Mouse (Mus musculus) hindbrain, embryonic 13.5 days (tissue): ENCODE measurements around the gene Wdr82. TPM values are rescaled to one million over a fixed set of nuclear protein-coding genes. Genes with fewer than 3 reads are reported as not detected.
A peak's percentile ranks its signal among the peaks of the same experiment; 100 is the strongest.

ENCODE experiments used
- ATAC-seq: fragments of 200-750 bp; cut with Nextera tagmentation; 2 replicates; pipeline ENCODE4 v1.8.0; 2017; ENCODE audit warnings: moderate TSS enrichment; ENCODE audit not compliant: low FRiP score
- H3K27ac ChIP-seq: fragments of 300-500 bp; sonication (generic); 2 replicates; pipeline ENCODE4 v1.5.1; 2015; ENCODE audit warnings: inconsistent platforms, mild to moderate bottlenecking, moderate library complexity
- H3K27me3 ChIP-seq: fragments of 300-500 bp; sonication (generic); 2 replicates; pipeline ENCODE4 v1.6.1; 2015; ENCODE audit warnings: mild to moderate bottlenecking, inconsistent platforms
- H3K36me3 ChIP-seq: fragments of 300-500 bp; sonication (generic); 2 replicates; pipeline ENCODE4 v1.6.1; 2015; ENCODE audit warnings: mild to moderate bottlenecking, inconsistent platforms
- H3K4me1 ChIP-seq: fragments of 300-500 bp; sonication (generic); replicated peaks from 2 replicates; pipeline ENCODE4 v1.6.1; 2015; ENCODE audit warnings: inconsistent platforms
- H3K4me2 ChIP-seq: fragments of 300-500 bp; sonication (generic); 2 replicates; pipeline ENCODE4 v1.6.1; 2015; ENCODE audit warnings: inconsistent platforms, mild to moderate bottlenecking, moderate library complexity
- H3K4me3 ChIP-seq: fragments of 300-500 bp; sonication (generic); 2 replicates; pipeline ENCODE4 v1.5.1; 2015; ENCODE audit warnings: mild to moderate bottlenecking, inconsistent platforms
- H3K9ac ChIP-seq: fragments of 300-500 bp; sonication (generic); 2 replicates; pipeline ENCODE4 v1.6.1; 2015; ENCODE audit warnings: mild to moderate bottlenecking, inconsistent platforms
- H3K9me3 ChIP-seq: fragments of 300-500 bp; sonication (generic); 2 replicates; pipeline ENCODE4 v1.6.1; 2016; ENCODE audit warnings: inconsistent platforms
- WGBS: fragments of 180-500 bp; shearing (Covaris S2); methylation state at CpG from one replicate; pipeline ENCODE4 v1.1.7; 2015; 5-methylcytosine and 5-hydroxymethylcytosine counted together
- microRNA counts: library from miRNA; unstranded; fragments of <30 nt; microRNA quantifications from one replicate; lab custom pipeline; 2016
- microRNA-seq: library from miRNA; unstranded; fragments of <30 nt; microRNA quantifications from one replicate; pipeline ENCODE4, GENCODE M21; 2016
- polyA plus RNA-seq: library from polyadenylated mRNA; unstranded; fragments of >200 nt; fragmentation: Nextera tagmentation; extraction: Ambion mirVana; gene quantifications from 2 replicates; pipeline ENCODE4 v1.2.1, GENCODE M21; 2015

The Wdr82 gene
- polyA plus RNA-seq, 1 experiment from 2014 or later: 32.6 TPM

DNA sequence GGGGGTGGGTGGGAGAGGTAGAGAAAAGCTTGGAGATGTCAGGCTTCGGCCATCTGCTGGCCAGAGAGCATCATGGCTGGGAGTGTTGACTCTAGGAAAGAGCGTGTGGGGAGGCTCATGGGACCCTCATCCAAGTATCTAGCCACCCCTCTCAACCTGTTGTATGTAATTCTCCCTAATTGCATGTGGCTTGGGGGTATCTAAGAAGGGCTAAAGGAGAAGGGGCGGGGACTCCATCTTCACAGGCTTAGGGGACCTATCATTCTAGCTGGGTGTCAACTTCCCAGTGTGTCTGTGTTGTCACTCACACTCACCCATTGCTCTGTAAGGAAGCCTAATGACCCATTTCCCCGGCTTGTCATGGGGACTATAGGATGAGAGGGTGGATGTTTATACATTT is 61.1 kb downstream of the Wdr82 start:
- no peak for ATAC-seq
- WGBS: 81% methylated on average over 4 of the region's 4 CpGs

DNA sequence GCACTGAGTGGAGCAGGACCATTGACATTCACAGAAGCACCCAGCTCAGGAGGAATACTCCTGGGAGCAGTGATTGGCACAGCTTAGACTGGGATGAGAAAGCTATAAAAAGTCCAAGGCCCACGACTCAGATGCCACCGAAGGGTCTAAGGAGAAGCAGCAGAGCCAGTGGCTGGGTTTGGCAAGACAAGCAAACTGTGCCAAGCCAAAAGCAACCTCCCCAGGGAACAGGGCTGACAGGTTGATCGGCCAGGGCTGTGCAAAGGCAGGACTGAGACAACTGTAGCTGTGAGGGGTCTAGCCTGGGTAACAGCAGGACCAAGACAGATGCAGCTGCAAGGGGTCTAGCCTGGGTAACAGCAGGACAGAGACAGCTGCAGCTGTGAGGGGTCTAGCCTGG is 62.2 kb downstream of the Wdr82 start:
- H3K36me3 ChIP-seq: peaks cover 58% of the 10 kb centered on the region
- no peaks in the 10 kb centered on the region for H3K27me3 ChIP-seq
- H3K4me1 ChIP-seq: no peaks in the 10 kb centered on the region
- no peak overlapping the region for H3K4me3 ChIP-seq
- no peak overlapping the region for H3K9ac ChIP-seq
- H3K4me2 ChIP-seq: no peak overlapping the region
- no peak for ATAC-seq
- H3K27ac ChIP-seq: no peak overlapping the region
- no peaks in the 10 kb centered on the region for H3K9me3 ChIP-seq
- 91% methylated on average over 3 of the region's 3 CpGs for WGBS

More for the DNA sequence above, 61.1 kb downstream of the Wdr82 start:
- Histone ChIP-seq H3K4me2 (no peak overlapping the region), H3K9me3 (no peaks in the 10 kb centered on the region), H3K9ac (no peak overlapping the region), H3K27me3 (no peaks in the 10 kb centered on the region), H3K27ac (no peak overlapping the region), H3K4me1 (no peaks in the 10 kb centered on the region), H3K36me3 (peaks cover 46% of the 10 kb centered on the region), H3K4me3 (no peak overlapping the region)

DNA sequence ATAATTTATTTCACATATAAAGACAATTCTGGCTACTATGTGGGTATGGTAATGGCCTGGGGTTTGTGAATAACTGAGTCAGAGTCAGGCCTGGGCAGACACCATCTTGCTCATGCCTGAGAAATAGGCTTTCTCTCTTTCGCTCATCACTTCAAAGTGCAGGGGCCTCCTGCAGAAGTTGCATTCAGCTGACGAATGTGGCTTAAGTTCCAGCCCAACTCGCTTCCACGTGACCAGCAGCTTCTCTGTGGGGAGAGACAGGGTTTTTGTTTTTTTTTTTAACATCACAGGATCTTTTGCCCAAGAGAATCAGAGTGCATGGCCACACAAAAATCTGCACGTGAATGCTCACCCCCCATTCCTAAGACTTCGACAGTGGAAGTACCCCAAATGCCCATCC is 63.2 kb downstream of the Wdr82 start:
- no peak overlapping the region for H3K4me2 ChIP-seq
- no peak for ATAC-seq
- no peaks in the 10 kb centered on the region for H3K27me3 ChIP-seq
- no peak overlapping the region for H3K4me3 ChIP-seq
- no peak overlapping the region for H3K27ac ChIP-seq
- 85% methylated on average over 6 of the region's 6 CpGs for WGBS
- peak overlapping the region; percentile 43; the same call in 1 of the 2 replicates for H3K9ac ChIP-seq
- H3K36me3 ChIP-seq: peaks cover 68% of the 10 kb centered on the region
- no peaks in the 10 kb centered on the region for H3K4me1 ChIP-seq
- H3K9me3 ChIP-seq: no peaks in the 10 kb centered on the region

DNA sequence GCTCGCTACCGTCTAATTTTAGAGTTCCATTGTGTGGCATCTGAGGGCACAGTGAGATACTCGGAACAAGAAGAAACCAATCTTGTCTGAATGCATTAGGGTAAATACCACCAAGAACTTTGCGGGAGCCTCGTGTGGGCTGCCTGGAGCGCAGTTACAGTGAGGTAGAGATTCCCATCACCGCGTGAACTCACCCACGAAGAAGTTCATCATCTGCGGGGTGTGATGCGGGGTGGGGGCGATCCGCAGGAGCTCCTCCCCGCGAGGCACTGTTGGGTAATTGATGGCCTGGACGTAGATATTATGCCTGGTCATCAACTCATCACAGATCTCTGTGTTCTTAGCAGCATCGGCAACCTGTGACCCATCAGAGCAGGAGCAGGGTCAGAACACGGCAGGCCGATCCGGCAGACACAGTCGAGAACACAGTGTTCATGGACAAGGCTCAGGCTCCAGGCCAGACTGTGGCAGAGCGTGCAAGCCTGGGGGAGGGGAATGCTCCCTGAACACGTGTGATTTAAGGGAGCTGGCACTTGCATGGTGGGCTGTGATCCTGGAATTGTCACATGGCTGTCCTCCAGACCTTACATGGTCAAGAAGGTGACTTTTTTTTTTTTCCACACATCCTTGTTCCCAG is 64.6 kb downstream of the Wdr82 start:
- H3K4me2 ChIP-seq: no peak overlapping the region
- peaks cover 81% of the 10 kb centered on the region for H3K36me3 ChIP-seq
- ATAC-seq: no peak
- no peak overlapping the region for H3K9ac ChIP-seq
- no peaks in the 10 kb centered on the region for H3K4me1 ChIP-seq
- no peaks in the 10 kb centered on the region for H3K27me3 ChIP-seq
- H3K9me3 ChIP-seq: no peaks in the 10 kb centered on the region
- no peak overlapping the region for H3K4me3 ChIP-seq
- WGBS: 92% methylated on average over 23 of the region's 23 CpGs
- no peak overlapping the region for H3K27ac ChIP-seq

DNA sequence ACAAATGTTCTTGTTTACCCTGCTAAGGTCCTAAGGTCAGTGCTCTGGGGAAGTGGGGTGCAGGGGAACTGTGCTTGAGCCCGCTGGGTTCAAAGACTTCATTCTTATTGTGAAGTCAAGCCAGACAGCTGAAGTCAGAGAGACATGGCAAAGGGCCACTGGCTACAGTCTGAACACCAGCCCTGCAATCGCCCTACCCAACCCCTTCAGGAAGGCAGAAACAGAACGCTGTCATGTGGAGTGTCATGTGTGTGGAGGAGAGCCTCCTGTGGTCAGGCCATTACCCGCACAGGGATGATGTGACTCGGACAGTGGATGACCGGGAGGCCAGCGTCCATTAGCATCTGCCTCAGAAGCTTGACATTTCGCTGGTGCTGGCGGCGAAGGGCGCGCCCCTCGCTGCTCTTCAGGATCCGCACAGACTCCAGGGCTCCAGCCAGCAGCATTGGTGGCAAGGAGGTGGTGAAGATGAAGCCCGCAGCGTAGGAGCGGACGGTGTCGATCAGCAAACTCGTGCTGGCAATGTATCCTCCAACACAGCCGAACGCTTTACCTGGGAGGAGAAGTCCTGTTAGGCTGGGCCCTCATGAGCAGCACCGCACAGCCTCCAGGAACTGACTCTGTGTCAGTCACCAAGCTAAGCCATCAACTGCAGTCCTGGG is 65.6 kb downstream of the Wdr82 start:
- ATAC-seq: no peak

DNA sequence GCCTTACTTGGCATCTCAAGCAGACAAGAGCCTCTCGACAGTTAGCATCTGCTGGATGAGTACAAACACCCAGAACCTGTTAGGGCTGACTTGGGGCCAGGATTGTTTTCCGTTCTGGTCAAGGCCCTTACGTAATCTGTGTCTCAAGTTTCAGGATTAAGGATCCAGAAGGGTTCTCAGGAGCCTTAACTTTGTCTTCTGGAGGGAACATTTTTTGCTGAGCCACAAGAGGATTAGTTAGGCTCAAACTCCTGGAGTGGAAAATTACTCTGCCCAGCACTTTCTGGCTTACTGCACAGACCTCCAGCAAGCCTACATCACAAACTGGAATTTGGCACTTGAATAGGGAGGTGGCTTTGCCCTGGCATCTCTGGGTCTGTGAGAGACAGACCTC is 66.1 kb downstream of the Wdr82 start:
- WGBS: 90% methylated on average over 3 of the region's 3 CpGs
- Histone ChIP-seq H3K4me2 (no peak overlapping the region), H3K9me3 (no peaks in the 10 kb centered on the region), H3K9ac (no peak overlapping the region), H3K4me1 (no peaks in the 10 kb centered on the region), H3K27me3 (no peaks in the 10 kb centered on the region), H3K36me3 (peaks cover 96% of the 10 kb centered on the region), H3K4me3 (no peak overlapping the region), H3K27ac (no peak overlapping the region)
- no peak for ATAC-seq

More for the DNA sequence above, 65.6 kb downstream of the Wdr82 start:
- Histone ChIP-seq H3K4me2 (no peak overlapping the region), H3K27ac (no peak overlapping the region), H3K4me1 (no peaks in the 10 kb centered on the region), H3K9ac (no peak overlapping the region), H3K36me3 (peaks cover 91% of the 10 kb centered on the region), H3K9me3 (no peaks in the 10 kb centered on the region), H3K27me3 (no peaks in the 10 kb centered on the region), H3K4me3 (no peak overlapping the region)
- 91% methylated on average over 23 of the region's 23 CpGs for WGBS

DNA sequence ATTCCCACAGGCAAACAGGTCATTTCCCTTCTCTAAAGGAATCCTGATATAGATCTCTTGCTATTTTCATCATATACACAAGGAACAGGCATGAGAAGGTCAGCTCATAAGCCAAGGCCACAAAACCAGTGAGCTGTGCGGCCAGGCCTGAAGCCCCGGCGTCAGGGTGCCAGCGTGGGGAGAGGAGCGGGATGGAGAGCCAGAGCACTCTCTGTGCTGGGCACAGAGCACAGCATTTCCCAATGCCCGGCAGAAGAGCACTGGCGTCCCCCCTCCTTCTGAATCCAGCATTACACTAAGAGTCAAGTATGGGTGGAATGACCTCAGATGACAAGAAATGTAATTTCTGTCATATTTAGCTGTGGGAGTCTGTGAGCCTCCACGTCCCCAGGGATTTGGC is 66.7 kb downstream of the Wdr82 start:
- no peak overlapping the region for H3K4me2 ChIP-seq
- no peak overlapping the region for H3K4me3 ChIP-seq
- no peaks in the 10 kb centered on the region for H3K9me3 ChIP-seq
- no peak for ATAC-seq
- WGBS: 88% methylated on average over 8 of the region's 8 CpGs
- no peak overlapping the region for H3K9ac ChIP-seq
- H3K27ac ChIP-seq: no peak overlapping the region
- H3K27me3 ChIP-seq: no peaks in the 10 kb centered on the region
- H3K36me3 ChIP-seq: peaks cover 100% of the 10 kb centered on the region
- no peaks in the 10 kb centered on the region for H3K4me1 ChIP-seq

DNA sequence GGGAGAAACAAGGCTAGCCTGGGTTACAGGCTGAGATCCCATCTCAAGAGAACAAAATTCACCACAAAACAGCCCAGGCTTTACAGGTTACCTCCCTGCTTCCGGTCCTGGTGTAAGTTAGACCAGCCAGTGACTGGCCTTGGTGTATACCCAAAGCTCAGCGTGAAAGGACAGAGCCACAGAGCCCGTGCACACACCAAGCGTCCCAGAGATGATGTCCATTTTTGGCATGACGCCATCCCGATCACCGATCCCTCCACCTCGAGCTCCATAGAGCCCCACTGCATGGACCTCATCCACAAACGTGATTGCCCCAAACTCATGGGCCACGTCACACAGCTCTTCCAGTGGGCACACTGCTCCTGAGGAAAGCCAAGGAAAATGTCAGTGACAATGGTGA is 67.2 kb downstream of the Wdr82 start:
- H3K36me3 ChIP-seq: peaks cover 100% of the 10 kb centered on the region
- H3K9me3 ChIP-seq: no peaks in the 10 kb centered on the region
- H3K4me3 ChIP-seq: no peak overlapping the region
- H3K9ac ChIP-seq: no peak overlapping the region
- ATAC-seq: no peak
- WGBS: 96% methylated on average over 10 of the region's 10 CpGs
- no peak overlapping the region for H3K4me2 ChIP-seq
- H3K4me1 ChIP-seq: no peaks in the 10 kb centered on the region
- no peak overlapping the region for H3K27ac ChIP-seq
- no peaks in the 10 kb centered on the region for H3K27me3 ChIP-seq

MicroRNAs within 50 kb of the gene (microRNA counts, 519-probe panel; counts per million panel counts)
- microRNA mmu-let-7g (lab: Ali Mortazavi, UCI): 5,769 counts per million, percentile 95 among the panel's probes with 10 or more counts

Small RNAs within 50 kb of the gene (microRNA-seq; reads per million reads assigned to microRNA genes)
- gene Mir135a-1 (371 reads per million, percentile 65 among the genes with 10 or more reads in this experiment), gene Mirlet7g (47,811 reads per million, percentile 99 among the genes with 10 or more reads in this experiment)

Other genes starting within 250 kb of the Wdr82 start
- 0.10 TPM in 1 of 2 replicates, not detected in the other for gene Col6a5, start 210.3 kb upstream of the Wdr82 start, polyA plus RNA-seq
- 0.62 and 1.1 TPM in 2 replicates for gene Col6a4, start 74.1 kb upstream of the Wdr82 start, polyA plus RNA-seq
- 5.4 and 5.7 TPM in 2 replicates for gene Glyctk, start 12.8 kb upstream of the Wdr82 start, polyA plus RNA-seq
- 16.6 and 19.0 TPM in 2 replicates for gene Ppm1m, start 28.8 kb downstream of the Wdr82 start, polyA plus RNA-seq
- gene Twf2, start 32.2 kb downstream of the Wdr82 start, polyA plus RNA-seq: 53.5 and 53.9 TPM in 2 replicates
- gene Tlr9, start 51.7 kb downstream of the Wdr82 start, polyA plus RNA-seq: 0.04 and 0.05 TPM in 2 replicates
- 93.1 and 101 TPM in 2 replicates for gene Alas1, start 77.7 kb downstream of the Wdr82 start, polyA plus RNA-seq
- 8.9 and 9.2 TPM in 2 replicates for gene Poc1a, start 110.1 kb downstream of the Wdr82 start, polyA plus RNA-seq
- 9.9 and 10.3 TPM in 2 replicates for gene Dusp7, start 197.7 kb downstream of the Wdr82 start, polyA plus RNA-seq